In the genomic region with DNA sequence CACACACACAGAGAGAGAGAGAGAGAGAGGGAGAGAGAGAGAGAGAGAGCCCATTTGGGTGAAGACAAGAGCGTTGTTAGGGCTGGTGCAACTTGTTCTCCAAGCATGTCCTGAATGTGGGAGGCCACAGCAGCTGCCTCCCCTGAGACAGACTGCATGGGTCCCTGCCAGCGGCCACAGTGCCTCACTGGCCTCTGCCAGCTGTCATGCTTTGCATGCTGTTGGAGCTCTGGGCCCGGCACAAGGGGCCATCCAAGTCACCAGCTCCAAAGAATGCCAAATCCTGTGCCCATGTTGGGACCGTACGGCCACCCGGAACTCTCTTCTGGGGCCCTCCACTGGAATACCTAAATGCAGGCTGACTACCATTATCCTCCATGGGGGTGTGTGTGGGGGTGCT, we compare ENCODE assay signal across 12 mouse cellular contexts. TPM values are rescaled to one million over a fixed set of nuclear protein-coding genes. Genes with fewer than 3 reads are reported as not detected.
DNase-seq lines count a peak whose midpoint lies in the region; ATAC-seq lines count a peak whose summit lies in the region.
"Had no signal": no experiment of that assay in that cellular context is flagged by ENCODE, and none has a peak within 500 bp of the region (broad histone marks: within the 10 kb centered on the region; RNA-seq: fewer than 3 reads in every experiment).

No protein-coding gene starts in this region.

- peaks cover 19% of the 10 kb centered on the region for H3K4me1 ChIP-seq in kidney, embryonic 16.5 days (ENCODE audit: insufficient read depth, low read length)

- no peaks in the 10 kb centered on the region for H3K9me3 ChIP-seq in kidney, embryonic 16.5 days (ENCODE audit: low read length)
- H3K9me3 ChIP-seq: heart, embryonic 15.5 days had no signal

- 77% methylated on average over 6 of the region's 6 CpGs for WGBS in kidney, embryonic 16.5 days

- H3K9ac ChIP-seq in kidney, embryonic 16.5 days (replicated peaks; ENCODE audit: low read length) = no peak overlapping the region
- H3K9ac ChIP-seq: heart, embryonic 15.5 days had no signal

- H3K36me3 ChIP-seq in kidney, embryonic 16.5 days (ENCODE audit: insufficient read depth, low read length) = no peaks in the 10 kb centered on the region
- H3K36me3 ChIP-seq: heart, embryonic 15.5 days had no signal

- DNase-seq in gastrocnemius, postnatal 10 days = peak; percentile 59
- DNase-seq in gastrocnemius, postnatal 36 days = no peak
- peak; percentile 55 for DNase-seq in adrenal gland, postnatal 25 days
- DNase-seq in frontal cortex, postnatal 10 days (ENCODE audit: low spot score in 2 of 2) = peak; percentile 58 to 77
- peak; percentile 63 to 81 for DNase-seq in left cerebral cortex, postnatal 14 days (ENCODE audit: low spot score in 2 of 2)
- no peak for DNase-seq in lung, adult 18-20 months
- DNase-seq in kidney, adult 18-20 months = no peak
- DNase-seq: kidney, postnatal 4 days had no signal

- H3K27ac ChIP-seq in kidney, embryonic 16.5 days (ENCODE audit: low read length) = no peak overlapping the region
- H3K27ac ChIP-seq: heart, embryonic 15.5 days had no signal

- H3K4me3 ChIP-seq in kidney, embryonic 16.5 days (ENCODE audit: low read length) = no peak overlapping the region
- H3K4me3 ChIP-seq: heart, embryonic 15.5 days had no signal

- intact Hi-C loops in gastrocnemius, postnatal 36 days (cut with DNase I) = no loop called here
- intact Hi-C loops in left cerebral cortex, postnatal 14 days (cut with DNase I) = no loop called here

- H3K4me2 ChIP-seq in kidney, embryonic 16.5 days (replicated peaks; ENCODE audit: low read depth, low read length) = no peak overlapping the region
- H3K4me2 ChIP-seq: heart, embryonic 15.5 days; midbrain, embryonic 11.5 days had no signal

- H3K27me3 ChIP-seq in kidney, embryonic 16.5 days (ENCODE audit: insufficient read depth, low read length) = peaks cover 92% of the 10 kb centered on the region

- no peak for ATAC-seq in kidney, embryonic 16.5 days (ENCODE audit: low FRiP score, low TSS enrichment)

RNA-seq across cellular contexts. Expression of a gene that starts 3.6 kb away (rescaled TPM):
- under 1 TPM; 0.28 to 0.38 TPM for total RNA-seq in gastrocnemius, postnatal 10 days (2021)
- total RNA-seq in gastrocnemius, postnatal 36 days (2021) = not detected
- 0.27 TPM in 1 of 2 replicates, not detected in the other for total RNA-seq in adrenal gland, postnatal 25 days (2021)
- total RNA-seq in left cerebral cortex, postnatal 14 days (2021) = 100 to 1,000 TPM in 1 of 2 experiments, 10 to 100 TPM in 1; 98.8 to 123 TPM
- 0.14 TPM in 1 of 2 replicates, not detected in the other for polyA plus RNA-seq in kidney, embryonic 16.5 days (2015; fragmentation: Nextera tagmentation; extraction: Ambion mirVana)

RNA-seq across cellular contexts. Expression of a gene that starts 40.7 kb away (rescaled TPM):
- total RNA-seq in gastrocnemius, postnatal 10 days (2021) = not detected
- total RNA-seq in gastrocnemius, postnatal 36 days (2021) = not detected
- not detected in 2 replicates for total RNA-seq in adrenal gland, postnatal 25 days (2021)
- total RNA-seq in left cerebral cortex, postnatal 14 days (2021) = 10 to 100 TPM; 26.2 to 33.7 TPM
- polyA plus RNA-seq in kidney, embryonic 16.5 days (2015; fragmentation: Nextera tagmentation; extraction: Ambion mirVana) = not detected in 2 replicates
- polyA plus RNA-seq: heart, embryonic 15.5 days; liver, embryonic 16.5 days had no signal

Comparison
In these comparisons a context has a peak if more than half of its experiments do, and no peak if none do; other contexts are left out.
1. DNase-seq: peak in gastrocnemius, postnatal 10 days (single experiment), adrenal gland, postnatal 25 days (single experiment), frontal cortex, postnatal 10 days (2 of 2) and left cerebral cortex, postnatal 14 days (2 of 2); none in gastrocnemius, postnatal 36 days (0 of 2), lung, adult 18-20 months (0 of 2) and kidney, adult 18-20 months (single experiment).
2. RNA of a gene that starts 3.6 kb away (total RNA-seq): 98.8 to 123 TPM in left cerebral cortex, postnatal 14 days; 0.28 to 0.38 TPM in gastrocnemius, postnatal 10 days, 0.27 TPM in adrenal gland, postnatal 25 days and not detected in gastrocnemius, postnatal 36 days; every median in the first group is over 10 times any median in the second.
3. RNA of a gene that starts 40.7 kb away (total RNA-seq): 26.2 to 33.7 TPM in left cerebral cortex, postnatal 14 days; not detected in gastrocnemius, postnatal 10 days, not detected in gastrocnemius, postnatal 36 days and not detected in adrenal gland, postnatal 25 days; every median in the first group is over 10 times any median in the second.